Mouse (Mus musculus) Patski (cell line): ENCODE measurements around the gene Trdmt1. TPM values are rescaled to one million over a fixed set of nuclear protein-coding genes. Genes with fewer than 3 reads are reported as not detected.
"Not testable (repeated sequence)": the region's sequence is repeated elsewhere in the genome, so short reads cannot be mapped to it uniquely, and the experiment has no call there.

Experiments used
- ATAC-seq: fragments of 100-300 bp; one replicate; pipeline ENCODE4 v1.8.0; 2021
- CTCF ChIA-PET: fragments of 350-600 bp; sonication (Branson Sonifier 250); formaldehyde crosslinking; loops from one replicate; lab custom pipeline; 2022; ENCODE audit warnings: inconsistent platforms; lab: Charles Lee
- POLR2A ChIA-PET: fragments of 350-600 bp; sonication (Branson Sonifier 250); formaldehyde crosslinking; loops from one replicate; lab custom pipeline; 2022; ENCODE audit warnings: antibody characterized with exemption, inconsistent platforms; lab: Charles Lee
- DNase-seq: peaks from one replicate; pipeline ENCODE4 v3.0.0-alpha.2; 2011; ENCODE audit warnings: low read depth, low spot score
- H3K27me3 ChIP-seq: fragments of 371-371 bp; one replicate; pipeline ENCODE4 v1.5.1; 2021
- CTCF ChIP-seq: fragments of 100-300 bp; IDR thresholded peaks from one replicate; pipeline ENCODE4 v1.5.1; 2021
- in situ Hi-C: fragments of 300-500 bp; cut with MboI; formaldehyde crosslinking; loops from 3 replicates; pipeline ENCODE4 v1.11.1; 2018; ENCODE audit warnings: low pct_unique_long_range_greater_than_20kb, mixed read lengths
- polyA plus RNA-seq: library from polyadenylated mRNA; unstranded; gene quantifications from one replicate; pipeline ENCODE4 v1.2.3, GENCODE M21; 2021

The Trdmt1 gene
- polyA plus RNA-seq: 8.0 TPM

GRCm38 (mm10) chr2:13544193-13544824 is at the start of gene Trdmt1:
Gene Trdmt1, minus strand, starts transcription at chr2:13544668.
- DNase-seq: no peak
- ATAC-seq: peak; percentile 98
- no peak for TF ChIP-seq CTCF
- in situ Hi-C loops: loop anchor here (10.0 kb wide), 1 partner anchor 160 kb away; no protein-coding TSS in a partner anchor
- ChIA-PET CTCF (interaction anchor here (0.9 to 5.2 kb wide), 6 partner anchors 10 to 251 kb away, joined by 3 to 34 read pairs (median 4); partner anchors contain the start of gene Vim), POLR2A (interaction anchor here (0.9 to 2.3 kb wide), 3 partner anchors 9 to 30 kb away, joined by 3 to 11 read pairs (median 5); no protein-coding TSS in a partner anchor)
- no peaks in the 10 kb centered on the region for H3K27me3 ChIP-seq

- ATAC-seq: no peak
- in situ Hi-C loops: no loop called here
- CTCF ChIA-PET: interaction anchor here (0.9 to 1.6 kb wide), 3 partner anchors 10 to 300 kb away, joined by 3 to 4 read pairs (median 3); no protein-coding TSS in a partner anchor
- no peaks in the 10 kb centered on the region for H3K27me3 ChIP-seq
- no peak for TF ChIP-seq CTCF
- no peak for DNase-seq
- POLR2A ChIA-PET: no interaction called here
Observed at GRCm38 (mm10) chr2:13593328-13593727, 48.9 kb upstream of the Trdmt1 start.

- POLR2A ChIA-PET, in situ Hi-C loops, H3K27me3 ChIP-seq, DNase-seq: not testable (repeated sequence)
- ATAC-seq: peak; percentile 39
- CTCF ChIA-PET: interaction anchor here (1.0 to 1.1 kb wide), 2 partner anchors 9 to 293 kb away, joined by 3 read pairs; no protein-coding TSS in a partner anchor
Observed at GRCm38 (mm10) chr2:13583746-13584145, 39.3 kb upstream of the Trdmt1 start.

GRCm38 (mm10) chr2:13582184-13582583 is 37.7 kb upstream of the Trdmt1 start:
- no peak for ATAC-seq
- in situ Hi-C loops: no loop called here
- TF ChIP-seq CTCF: no peak

DNA sequence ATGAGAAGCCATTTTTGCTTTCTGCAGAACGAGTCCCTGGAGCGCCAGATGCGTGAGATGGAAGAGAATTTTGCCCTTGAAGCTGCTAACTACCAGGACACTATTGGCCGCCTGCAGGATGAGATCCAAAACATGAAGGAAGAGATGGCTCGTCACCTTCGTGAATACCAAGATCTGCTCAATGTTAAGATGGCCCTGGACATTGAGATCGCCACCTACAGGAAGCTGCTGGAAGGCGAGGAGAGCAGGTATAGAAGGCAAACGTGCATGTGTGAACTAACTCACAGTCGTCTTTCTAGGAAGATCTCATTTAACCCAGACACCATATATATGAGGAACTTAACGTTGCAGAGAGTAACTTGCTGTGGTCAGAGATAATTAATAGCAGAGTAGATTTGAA is 35.5 kb upstream of the Trdmt1 start:
- no peak for DNase-seq

More at GRCm38 (mm10) chr2:13582184-13582583, 37.7 kb upstream of the Trdmt1 start:
- POLR2A ChIA-PET: interaction anchor here (0.6 kb wide), 1 partner anchor 33 kb away, joined by 3 read pairs; no protein-coding TSS in a partner anchor
- H3K27me3 ChIP-seq: no peaks in the 10 kb centered on the region
- no peak for DNase-seq
- CTCF ChIA-PET: interaction anchor here (0.9 kb wide), 1 partner anchor 214 kb away, joined by 3 read pairs; no protein-coding TSS in a partner anchor

DNA sequence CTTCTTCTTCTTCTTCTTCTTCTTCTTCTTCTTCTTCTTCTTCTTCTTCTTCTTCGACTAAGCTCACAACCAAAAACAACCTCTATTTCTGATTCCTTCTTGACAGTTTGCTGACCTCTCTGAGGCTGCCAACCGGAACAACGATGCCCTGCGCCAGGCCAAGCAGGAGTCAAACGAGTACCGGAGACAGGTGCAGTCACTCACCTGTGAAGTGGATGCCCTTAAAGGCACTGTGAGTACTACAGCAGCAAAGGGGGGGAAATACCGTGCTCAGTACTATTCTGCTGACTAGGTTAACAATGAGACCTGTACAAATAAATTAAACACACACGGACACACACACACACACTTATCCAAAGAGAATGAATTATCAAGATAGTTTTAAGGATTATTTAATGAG is 34.8 kb upstream of the Trdmt1 start:
- in situ Hi-C loops: loop anchor here (10.0 kb wide), 2 partner anchors 125 to 285 kb away; no protein-coding TSS in a partner anchor
- no peaks in the 10 kb centered on the region for H3K27me3 ChIP-seq
- ChIA-PET POLR2A (no interaction called here), CTCF (interaction anchor here (1.0 kb wide), 1 partner anchor 41 kb away, joined by 3 read pairs; no protein-coding TSS in a partner anchor)
- no peak for TF ChIP-seq CTCF
- ATAC-seq (no peak), DNase-seq (no peak)

More for the DNA sequence above, 35.5 kb upstream of the Trdmt1 start:
- ChIA-PET POLR2A (no interaction called here), CTCF (interaction anchor here (1.2 kb wide), 1 partner anchor 282 kb away, joined by 3 read pairs; no protein-coding TSS in a partner anchor)
- in situ Hi-C loops: loop anchor here (10.0 kb wide), 2 partner anchors 125 to 285 kb away; no protein-coding TSS in a partner anchor
- no peaks in the 10 kb centered on the region for H3K27me3 ChIP-seq
- peak; percentile 68 for TF ChIP-seq CTCF
- no peak for ATAC-seq

DNA sequence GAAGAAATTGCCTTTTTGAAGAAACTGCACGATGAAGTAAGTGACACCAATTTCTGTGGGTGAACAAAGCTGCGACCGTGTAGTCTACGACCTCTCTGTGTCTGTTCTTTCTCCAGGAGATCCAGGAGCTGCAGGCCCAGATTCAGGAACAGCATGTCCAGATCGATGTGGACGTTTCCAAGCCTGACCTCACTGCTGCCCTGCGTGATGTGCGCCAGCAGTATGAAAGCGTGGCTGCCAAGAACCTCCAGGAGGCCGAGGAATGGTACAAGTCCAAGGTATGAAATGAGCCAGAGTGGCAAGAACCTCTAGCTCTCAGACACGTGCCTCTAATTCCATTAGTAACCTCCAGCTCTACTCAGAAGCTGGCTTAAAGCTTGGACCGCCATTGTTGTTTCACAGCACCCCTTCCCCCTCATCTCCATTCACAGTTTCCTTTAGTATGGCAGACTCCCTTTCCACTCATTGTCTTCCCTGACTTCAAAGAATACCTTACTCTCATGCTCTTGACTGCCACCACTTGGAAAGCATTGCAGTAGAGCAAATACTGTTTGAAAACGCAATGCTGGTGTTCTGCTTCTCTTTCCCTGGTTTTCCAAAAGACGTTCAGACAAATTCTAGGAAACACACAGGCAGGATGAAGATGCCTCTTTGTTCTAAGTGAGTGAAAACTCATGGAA is 34.1 kb upstream of the Trdmt1 start:
- ATAC-seq: no peak
- TF ChIP-seq CTCF: no peak
- no peak for DNase-seq
- in situ Hi-C loops: loop anchor here (10.0 kb wide), 2 partner anchors 124 to 284 kb away; no protein-coding TSS in a partner anchor
- H3K27me3 ChIP-seq: no peaks in the 10 kb centered on the region
- CTCF ChIA-PET: interaction anchor here (1.0 to 1.6 kb wide), 2 partner anchors 40 to 209 kb away, joined by 3 read pairs; no protein-coding TSS in a partner anchor
- POLR2A ChIA-PET: no interaction called here

- CTCF ChIA-PET: interaction anchor here (0.9 to 6.0 kb wide), 8 partner anchors 18 to 286 kb away, joined by 3 to 34 read pairs (median 3); partner anchors contain the start of gene Trdmt1
- POLR2A ChIA-PET: no interaction called here
- ATAC-seq (no peak), DNase-seq (no peak)
- in situ Hi-C loops: loop anchor here (10.0 kb wide), 2 partner anchors 123 to 283 kb away; no protein-coding TSS in a partner anchor
- peak; percentile 51 for TF ChIP-seq CTCF
- H3K27me3 ChIP-seq: no peaks in the 10 kb centered on the region
Observed at GRCm38 (mm10) chr2:13577399-13577798, 32.9 kb upstream of the Trdmt1 start.

DNA sequence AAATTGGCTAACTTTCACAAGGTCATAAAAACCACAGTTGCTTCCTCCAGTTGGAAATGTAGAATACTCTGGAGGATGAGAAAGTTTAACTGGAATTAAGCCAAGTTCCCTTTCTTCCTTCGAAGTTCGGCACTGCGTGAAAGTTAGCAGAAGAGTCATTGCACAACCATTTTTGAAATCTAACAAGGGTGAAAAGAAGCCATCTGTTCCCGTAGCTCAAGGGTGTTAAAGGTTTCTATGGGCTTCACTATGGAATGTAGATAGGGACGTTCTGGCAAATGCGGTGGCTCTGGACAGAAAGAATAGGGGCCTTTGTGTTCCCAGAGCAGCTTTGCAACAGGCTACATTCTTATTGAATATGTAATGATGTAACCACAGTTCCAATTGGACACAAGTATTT is 31.5 kb upstream of the Trdmt1 start:
- ChIA-PET CTCF (interaction anchor here (1.2 to 6.0 kb wide), 6 partner anchors 13 to 285 kb away, joined by 3 to 34 read pairs (median 6); partner anchors contain the start of gene Trdmt1), POLR2A (interaction anchor here (0.9 kb wide), 1 partner anchor 31 kb away, joined by 3 read pairs; no protein-coding TSS in a partner anchor)
- no peak for TF ChIP-seq CTCF
- in situ Hi-C loops: loop anchor here (10.0 kb wide), 2 partner anchors 121 to 281 kb away; no protein-coding TSS in a partner anchor
- no peaks in the 10 kb centered on the region for H3K27me3 ChIP-seq
- DNase-seq: no peak
- no peak for ATAC-seq
